Mouse (Mus musculus) gastrocnemius, postnatal 14 days (tissue): ENCODE data around the gene Mphosph9. TPM values are rescaled to one million over a fixed set of nuclear protein-coding genes. Genes with fewer than 3 reads are reported as not detected.

Experiments used
- DNase-seq: peaks from one replicate; pipeline ENCODE4 v3.0.0; 2021; ENCODE audit warnings: mixed read lengths
- intact Hi-C: fragments of 180-260 bp; cut with DNase I; formaldehyde crosslinking; loops from one replicate; pipeline ENCODE4 v1.15.1; 2025; ENCODE audit warnings: low total_unique reads
- total RNA-seq, 2 experiments: library from RNA; stranded (reverse); gene quantifications; 2 replicates each; pipeline ENCODE4 v1.2.3; 2021

The Mphosph9 gene
- total RNA-seq, 2 experiments from 2014 or later, result 2.6 to 2.9 TPM

- intact Hi-C loops, result loop anchor here (5.0 kb wide), 1 partner anchor 122 kb away; no protein-coding TSS in a partner anchor
- DNase-seq, result no peak
Measured at GRCm38 (mm10) chr5:124284330-124284729, 43.4 kb downstream of the Mphosph9 start.

GRCm38 (mm10) chr5:124282854-124283253 lies 44.9 kb downstream of the Mphosph9 start:
- intact Hi-C loops, result loop anchor here (5.0 kb wide), 1 partner anchor 121 kb away; no protein-coding TSS in a partner anchor
- DNase-seq, result no peak

GRCm38 (mm10) chr5:124270226-124270625 lies 57.5 kb downstream of the Mphosph9 start:
- intact Hi-C loops, result no loop called here
- no peak for DNase-seq

- DNase-seq, result no peak
- intact Hi-C loops, result no loop called here
Measured at GRCm38 (mm10) chr5:124269661-124270060, 58.1 kb downstream of the Mphosph9 start.

GRCm38 (mm10) chr5:124267652-124268051 lies 60.1 kb downstream of the Mphosph9 start:
- intact Hi-C loops, result no loop called here
- DNase-seq, result no peak

GRCm38 (mm10) chr5:124266821-124267220 lies 61.0 kb downstream of the Mphosph9 start:
- no peak for DNase-seq
- intact Hi-C loops, result no loop called here

- intact Hi-C loops, result no loop called here
- DNase-seq, result no peak
Measured at GRCm38 (mm10) chr5:124263246-124263645, 64.5 kb downstream of the Mphosph9 start.

- intact Hi-C loops, result no loop called here
- DNase-seq, result no peak
Measured at GRCm38 (mm10) chr5:124262090-124262489, 65.7 kb downstream of the Mphosph9 start.

- intact Hi-C loops, result no loop called here
Measured at GRCm38 (mm10) chr5:124259133-124259532, 68.6 kb downstream of the Mphosph9 start.

GRCm38 (mm10) chr5:124258026-124258425 lies 69.7 kb downstream of the Mphosph9 start:
- intact Hi-C loops, result no loop called here
- DNase-seq, result no peak

More at GRCm38 (mm10) chr5:124259133-124259532, 68.6 kb downstream of the Mphosph9 start:
- no peak for DNase-seq

- intact Hi-C loops, result no loop called here
- DNase-seq, result no peak
Measured at GRCm38 (mm10) chr5:124255141-124255540, 72.6 kb downstream of the Mphosph9 start.

- no peak for DNase-seq
- intact Hi-C loops, result loop anchor here (5.0 kb wide), 1 partner anchor 91 kb away; no protein-coding TSS in a partner anchor
Measured at GRCm38 (mm10) chr5:124253555-124253954, 74.2 kb downstream of the Mphosph9 start.

- no peak for DNase-seq
- intact Hi-C loops, result loop anchor here (5.0 kb wide), 1 partner anchor 90 kb away; no protein-coding TSS in a partner anchor
Measured at GRCm38 (mm10) chr5:124252580-124253320, 75.0 kb downstream of the Mphosph9 start.

GRCm38 (mm10) chr5:124251070-124251469 lies 76.7 kb downstream of the Mphosph9 start:
- intact Hi-C loops, result loop anchor here (5.0 kb wide), 1 partner anchor 89 kb away; no protein-coding TSS in a partner anchor
- DNase-seq, result no peak

GRCm38 (mm10) chr5:124249614-124250591 lies 77.9 kb downstream of the Mphosph9 start, which contains the start of gene Pitpnm2:
Gene Pitpnm2 (minus strand): TSS chr5:124249760.
- peak; percentile 65 for DNase-seq
- intact Hi-C loops, result loop anchor here (5.0 kb wide), 2 partner anchors 38 to 88 kb away; no protein-coding TSS in a partner anchor

- intact Hi-C loops, result loop anchor here (5.0 kb wide), 1 partner anchor 37 kb away; no protein-coding TSS in a partner anchor
- peak; percentile 63 for DNase-seq
Measured at GRCm38 (mm10) chr5:124248845-124249613, 78.7 kb downstream of the Mphosph9 start.

GRCm38 (mm10) chr5:124247986-124248626 lies 79.7 kb downstream of the Mphosph9 start:
- DNase-seq, result no peak
- intact Hi-C loops, result loop anchor here (5.0 kb wide), 1 partner anchor 36 kb away; no protein-coding TSS in a partner anchor

- DNase-seq, result no peak
- intact Hi-C loops, result loop anchor here (5.0 kb wide), 1 partner anchor 35 kb away; no protein-coding TSS in a partner anchor
Measured at GRCm38 (mm10) chr5:124247296-124247695, 80.5 kb downstream of the Mphosph9 start.
